Mouse (Mus musculus): ENCODE results near the gene Usp5.

DNA sequence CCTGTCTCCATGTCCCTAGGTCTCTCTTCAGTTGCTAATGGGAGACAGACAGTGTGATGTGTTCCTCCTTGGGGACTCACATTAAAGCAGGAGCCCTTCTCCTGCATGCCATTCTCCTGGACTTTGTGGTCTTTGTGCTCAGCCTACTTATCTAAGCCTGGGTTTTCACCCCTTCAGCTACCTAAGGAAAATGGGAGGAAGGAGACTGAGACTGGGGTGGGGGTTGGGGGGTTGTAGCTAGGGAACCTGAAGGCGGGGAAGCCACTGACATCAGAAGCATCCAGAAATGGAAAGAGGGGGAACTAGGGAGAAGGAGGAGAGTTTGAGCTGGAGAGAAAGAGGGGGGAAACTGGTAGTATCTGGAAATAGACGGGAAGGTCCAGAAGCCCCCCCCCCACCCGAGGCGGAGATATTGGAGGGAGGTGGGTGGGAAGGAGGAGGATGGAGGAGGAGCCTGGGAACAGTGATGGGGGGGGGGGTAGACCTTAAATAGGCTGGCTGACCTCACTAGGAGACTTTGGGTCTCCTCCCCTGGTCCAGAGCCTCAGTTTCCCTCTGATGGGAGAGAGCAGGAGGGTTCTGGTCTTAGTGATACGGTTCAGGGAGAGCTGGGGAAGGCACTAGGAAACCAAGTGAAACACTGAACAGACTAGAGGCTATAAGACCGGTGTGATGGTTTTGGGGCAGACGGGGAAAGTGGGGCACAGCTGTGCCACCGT, 33.3 kb upstream of the Usp5 start:
- TF ChIP-seq ZC3H11A (IDR thresholded peaks at IDR 0.05; ENCODE audit: borderline replicate concordance, low read depth, low read length) (no peak), ZNF384 (IDR thresholded peaks at IDR 0.05; ENCODE audit: low read depth, low read length) (no peak), CHD2 (IDR thresholded peaks at IDR 0.05; ENCODE audit: low read depth, low read length) (no peak), MAFK (IDR thresholded peaks at IDR 0.05; ENCODE audit: insufficient read depth, low read depth, low read length) (no peak)
